Mouse (Mus musculus): Measurements from ENCODE around the gene Ctsw.
"Not testable (repeated sequence)": the region's sequence is repeated elsewhere in the genome, so short reads cannot be mapped to it uniquely, and the experiment has no call there.

The Ctsw gene

GRCm38 (mm10) chr19:5468374-5468773, at the start of gene Ctsw:
Gene Ctsw, minus strand, starts transcription at chr19:5468507.
- DNase-seq (ENCODE audit: extremely low spot score), result no peak

DNA sequence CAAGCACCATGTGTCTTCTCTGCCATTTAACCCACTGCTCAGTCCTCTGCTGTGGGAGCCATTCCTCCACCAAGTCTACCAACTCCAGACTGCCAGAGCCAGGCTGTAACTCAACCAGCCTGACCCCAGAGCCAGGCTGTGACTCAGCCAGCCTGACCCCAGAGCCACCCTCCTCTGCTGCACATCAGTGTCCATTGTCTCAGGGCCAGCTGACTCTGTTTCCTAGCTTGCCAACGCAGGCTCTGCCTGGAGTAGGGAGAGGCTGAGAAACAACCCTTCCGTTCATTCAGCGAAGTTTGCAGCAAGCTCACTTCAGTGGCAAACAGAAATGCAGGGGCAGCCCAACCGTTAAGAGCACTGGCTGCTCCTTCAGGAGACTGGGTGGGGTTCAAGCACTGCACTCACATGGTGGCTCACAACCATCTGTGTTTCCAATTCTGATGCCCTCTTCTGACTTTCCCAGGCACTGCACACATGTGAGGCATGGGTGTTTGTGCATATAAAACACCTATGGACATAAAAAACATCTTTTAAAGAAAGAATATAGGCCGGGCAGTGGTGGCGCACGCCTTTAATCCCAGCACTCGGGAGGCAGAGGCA, 48.7 kb upstream of the Ctsw start:
- no peak for DNase-seq (ENCODE audit: extremely low spot score)

- no peak for DNase-seq (ENCODE audit: extremely low spot score)
Observed at GRCm38 (mm10) chr19:5515840-5516777, 47.8 kb upstream of the Ctsw start.

GRCm38 (mm10) chr19:5513005-5513349, 44.7 kb upstream of the Ctsw start:
- no peak for DNase-seq (ENCODE audit: extremely low spot score)

- no peak for DNase-seq (ENCODE audit: extremely low spot score)
Observed at GRCm38 (mm10) chr19:5512091-5513004, 44.0 kb upstream of the Ctsw start.

DNA sequence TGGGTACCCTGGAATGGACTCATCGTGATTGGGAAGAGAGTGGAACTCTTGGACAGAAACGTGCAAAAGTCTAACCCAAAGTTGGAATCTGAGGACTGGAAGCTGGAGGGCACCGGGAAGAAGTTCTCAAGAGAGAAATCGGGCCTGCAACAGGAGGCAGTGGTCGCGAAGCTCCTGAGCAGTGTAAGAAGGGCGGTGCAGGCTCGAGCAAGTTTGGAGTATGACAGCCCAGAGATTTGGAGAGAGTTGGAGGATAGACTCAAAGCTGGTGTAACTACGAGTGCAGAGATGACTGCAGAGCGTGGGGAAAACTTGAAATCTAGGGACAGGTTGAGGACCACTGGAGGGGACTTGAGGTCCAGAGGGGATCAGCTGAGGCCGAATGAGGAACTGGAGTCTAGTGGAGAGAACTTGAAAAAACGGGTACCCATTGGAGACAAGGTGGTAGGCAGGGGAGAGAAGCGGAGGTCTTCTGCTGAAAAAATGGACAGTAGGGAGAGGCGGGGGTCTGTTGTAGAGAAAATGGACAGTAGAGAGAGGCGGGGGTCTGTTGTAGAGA, 42.8 kb upstream of the Ctsw start:
- DNase-seq (ENCODE audit: extremely low spot score), result peak; percentile 29

DNA sequence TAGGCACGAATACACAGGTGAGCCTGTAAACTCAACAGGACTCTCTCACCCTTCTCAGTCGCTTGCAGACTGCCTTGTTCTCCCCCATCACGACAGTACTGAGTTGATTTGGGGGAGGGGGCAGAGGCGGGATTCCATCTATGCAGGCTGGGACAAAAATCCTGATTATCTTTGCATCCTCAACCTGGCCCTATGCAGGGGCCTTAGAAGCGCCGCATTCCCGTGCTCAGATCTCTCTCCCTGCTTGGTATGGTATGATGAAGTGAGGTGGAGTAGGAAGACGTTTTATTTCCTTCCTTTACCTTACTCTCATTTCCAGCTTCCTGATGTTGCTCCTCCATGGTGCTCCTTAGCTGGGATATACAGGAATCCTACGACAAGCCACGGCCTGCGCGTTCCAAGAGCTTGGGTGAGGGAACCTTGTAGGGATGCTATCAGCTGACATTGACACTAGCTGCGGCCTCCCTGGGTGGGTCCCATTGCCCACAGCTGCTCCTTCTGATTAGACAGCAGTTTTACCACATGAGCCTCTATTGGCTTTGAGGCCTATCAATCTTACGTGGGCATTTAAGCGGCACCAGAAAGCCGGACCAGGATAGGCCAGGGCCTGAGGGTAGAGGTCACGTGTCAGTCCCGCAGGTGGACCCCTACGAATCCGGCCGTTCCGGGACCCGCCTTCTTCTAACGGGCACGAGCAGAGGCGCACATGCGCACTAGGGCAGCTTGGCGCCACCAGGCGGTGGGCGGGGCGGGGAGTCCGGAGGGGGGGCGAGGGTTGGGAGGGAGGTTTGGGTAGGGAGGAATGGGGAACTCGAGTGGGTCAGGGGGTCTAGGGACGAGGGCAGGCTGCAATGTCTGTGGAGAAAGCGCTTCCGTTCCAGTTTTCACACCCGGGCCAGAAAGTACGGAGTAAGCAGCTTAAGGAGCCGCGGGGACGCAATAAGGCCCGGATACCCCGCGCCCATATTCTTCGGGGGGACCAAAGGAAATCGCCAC, 42.0 kb upstream of the Ctsw start, which contains the start of gene Snx32:
TSS of gene Snx32 (minus strand) at position 508 of the 996 bp plus-strand sequence.
- peak; percentile 93 for DNase-seq (ENCODE audit: extremely low spot score)

GRCm38 (mm10) chr19:5503687-5504086, 35.4 kb upstream of the Ctsw start, which contains the start of gene 1700020D05Rik:
Gene 1700020D05Rik, minus strand, starts transcription at chr19:5503787.
- no peak for DNase-seq (ENCODE audit: extremely low spot score)

- no peak for DNase-seq (ENCODE audit: extremely low spot score)
Observed at GRCm38 (mm10) chr19:5500330-5500875, 32.1 kb upstream of the Ctsw start.

DNA sequence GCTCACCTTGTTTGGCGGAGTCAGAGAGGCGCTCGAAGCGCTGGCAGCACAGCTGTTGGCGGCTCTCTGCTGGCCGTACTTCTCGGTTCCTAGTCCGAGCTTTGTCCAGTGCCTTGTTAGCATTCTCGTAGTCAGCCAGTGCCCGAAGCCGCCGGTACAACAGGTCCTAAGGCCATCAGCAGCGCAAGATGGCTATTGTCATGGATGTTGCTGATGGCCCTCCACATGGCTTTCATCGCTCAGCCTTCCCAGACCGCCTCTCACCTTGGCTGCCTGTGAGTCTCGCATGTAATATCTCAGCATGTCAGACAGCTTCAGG, 27.7 kb upstream of the Ctsw start:
- DNase-seq (ENCODE audit: extremely low spot score), result no peak

- no peak for DNase-seq (ENCODE audit: extremely low spot score)
Observed at GRCm38 (mm10) chr19:5495353-5496051, 27.2 kb upstream of the Ctsw start.

- no peak for DNase-seq (ENCODE audit: extremely low spot score)
Observed at GRCm38 (mm10) chr19:5494314-5494713, 26.0 kb upstream of the Ctsw start.

DNA sequence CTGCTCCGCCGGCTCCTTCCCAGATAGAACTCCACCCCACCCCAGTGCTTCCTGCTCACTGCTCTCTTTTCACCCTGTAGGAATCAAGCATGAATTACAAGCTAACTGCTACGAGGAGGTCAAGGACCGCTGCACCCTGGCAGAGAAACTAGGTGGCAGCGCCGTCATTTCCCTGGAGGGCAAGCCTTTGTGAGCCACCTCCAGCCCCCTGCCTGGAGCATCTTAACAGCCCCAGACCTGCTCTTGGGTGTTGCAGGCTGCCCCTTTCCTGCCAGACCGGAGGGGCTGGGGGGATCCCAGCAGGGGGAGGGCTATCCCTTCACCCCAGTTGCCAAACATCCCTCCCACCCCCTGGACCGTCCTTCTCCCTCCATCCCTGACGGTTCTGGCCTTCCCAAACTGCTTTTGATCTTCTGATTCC, 25.0 kb upstream of the Ctsw start:
- not testable (repeated sequence) for DNase-seq (ENCODE audit: extremely low spot score)

DNA sequence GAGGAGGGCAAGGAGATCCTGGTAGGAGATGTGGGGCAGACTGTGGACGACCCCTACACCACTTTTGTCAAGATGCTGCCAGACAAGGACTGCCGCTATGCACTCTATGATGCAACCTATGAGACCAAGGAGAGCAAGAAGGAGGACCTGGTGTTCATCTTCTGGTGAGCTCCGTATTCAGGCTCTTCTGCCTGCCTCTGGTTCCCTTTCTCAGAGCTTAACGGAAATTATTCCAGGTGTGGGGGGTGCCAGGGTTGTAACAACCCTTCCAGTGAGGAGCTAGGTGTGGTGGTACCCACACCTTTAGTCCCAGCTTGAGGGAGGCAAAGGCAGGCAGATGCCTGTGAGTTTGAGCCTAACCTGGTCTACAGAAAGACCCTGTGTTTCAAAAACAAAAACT, 24.3 kb upstream of the Ctsw start:
- no peak for DNase-seq (ENCODE audit: extremely low spot score)

- DNase-seq (ENCODE audit: extremely low spot score), result peak; percentile 77
Observed at GRCm38 (mm10) chr19:5490898-5491708, 22.8 kb upstream of the Ctsw start.

DNA sequence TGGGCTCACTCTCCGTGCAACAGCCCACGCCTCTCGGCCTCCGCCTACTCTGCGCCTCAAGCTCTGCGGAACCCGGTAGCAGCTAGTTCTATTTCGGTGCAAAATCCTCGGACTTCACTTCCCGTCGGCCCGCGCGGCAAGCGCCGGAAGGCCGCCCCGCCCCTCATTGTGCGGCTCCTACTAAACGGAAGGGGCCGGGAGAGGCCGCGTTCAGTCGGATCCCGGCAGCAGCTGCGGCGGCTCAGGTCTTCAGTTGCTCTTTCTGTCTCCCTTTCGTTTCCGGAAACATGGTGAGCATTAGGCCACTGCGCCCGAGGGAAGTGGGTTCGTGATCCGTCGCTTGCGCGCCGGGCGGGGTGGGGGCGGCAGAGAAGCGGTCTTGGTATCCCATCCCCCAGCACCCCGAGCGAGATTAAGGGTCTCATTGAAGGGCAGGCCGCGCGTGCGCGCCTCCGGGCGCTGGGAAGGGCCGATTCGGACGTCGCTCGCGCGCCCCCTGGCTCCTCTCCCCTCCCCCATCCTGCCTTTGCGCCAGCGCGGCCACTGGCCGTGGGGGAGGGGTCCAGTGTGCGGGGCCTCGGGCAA, 22.1 kb upstream of the Ctsw start, which contains the start of gene Cfl1:
TSS of gene Cfl1 (plus strand) at position 143 of the 585 bp plus-strand sequence.
- DNase-seq (ENCODE audit: extremely low spot score), result peak; percentile 95

GRCm38 (mm10) chr19:5489721-5490120, 21.4 kb upstream of the Ctsw start:
- DNase-seq (ENCODE audit: extremely low spot score), result not testable (repeated sequence)

- DNase-seq (ENCODE audit: extremely low spot score), result peak; percentile 98
Observed at GRCm38 (mm10) chr19:5488878-5489571, 20.7 kb upstream of the Ctsw start.

All from embryo, embryonic 9.5 days (tissue).